Mouse (Mus musculus): ENCODE results near the gene Pard3. TPM values are rescaled to one million over a fixed set of nuclear protein-coding genes. Genes with fewer than 3 reads are reported as not detected.

Pard3 gene
- polyA plus RNA-seq, 1 experiment from 2014 or later, result 23.7 TPM

GRCm38 (mm10) chr8:127592648-127593574 is 529.2 kb downstream of the Pard3 start:
- Histone ChIP-seq H3K27ac (no peak overlapping the region), H3K4me3 (no peak overlapping the region), H3K36me3 (ENCODE audit: poor library complexity, severe bottlenecking) (peaks cover 10% of the 10 kb centered on the region), H3K9me3 (replicated peaks) (no peaks in the 10 kb centered on the region), H3K4me2 (no peak overlapping the region), H3K27me3 (no peaks in the 10 kb centered on the region), H3K4me1 (peaks cover 16% of the 10 kb centered on the region), H3K9ac (no peak overlapping the region)
- no peak for ATAC-seq
- WGBS, result 90% methylated on average over 12 of the region's 12 CpGs

GRCm38 (mm10) chr8:127600641-127601040 is 536.9 kb downstream of the Pard3 start:
- WGBS, result 90% methylated on average over 2 of the region's 2 CpGs
- no peak for ATAC-seq
- Histone ChIP-seq H3K9me3 (replicated peaks) (no peaks in the 10 kb centered on the region), H3K9ac (no peak overlapping the region), H3K4me1 (no peaks in the 10 kb centered on the region; the same call in 1 of the 2 replicates), H3K27me3 (no peaks in the 10 kb centered on the region), H3K4me3 (no peak overlapping the region), H3K27ac (no peak overlapping the region), H3K4me2 (no peak overlapping the region), H3K36me3 (ENCODE audit: poor library complexity, severe bottlenecking) (peaks cover 15% of the 10 kb centered on the region; the same call in 1 of the 2 replicates)

- 93% methylated on average over 15 of the region's 15 CpGs for WGBS
- Histone ChIP-seq H3K4me3 (no peak overlapping the region), H3K36me3 (ENCODE audit: poor library complexity, severe bottlenecking) (peaks cover 15% of the 10 kb centered on the region; the same call in 1 of the 2 replicates), H3K4me1 (no peaks in the 10 kb centered on the region), H3K27ac (no peak overlapping the region), H3K9me3 (replicated peaks) (no peaks in the 10 kb centered on the region), H3K4me2 (no peak overlapping the region), H3K9ac (no peak overlapping the region), H3K27me3 (no peaks in the 10 kb centered on the region)
- ATAC-seq, result no peak; the same call in 1 of the 2 replicates
Measured at GRCm38 (mm10) chr8:127603062-127603461, 539.4 kb downstream of the Pard3 start.

- H3K4me2 ChIP-seq, result no peak overlapping the region
- no peak overlapping the region for H3K9ac ChIP-seq
- H3K4me3 ChIP-seq, result no peak overlapping the region
- H3K36me3 ChIP-seq (ENCODE audit: poor library complexity, severe bottlenecking), result peaks cover 15% of the 10 kb centered on the region
- H3K27ac ChIP-seq, result no peak overlapping the region
- H3K4me1 ChIP-seq, result no peaks in the 10 kb centered on the region
- WGBS, result 80% methylated on average over 7 of the region's 7 CpGs
- H3K27me3 ChIP-seq, result no peaks in the 10 kb centered on the region
- ATAC-seq, result no peak
- H3K9me3 ChIP-seq (replicated peaks), result no peaks in the 10 kb centered on the region
Measured at GRCm38 (mm10) chr8:127608541-127609270, 545.0 kb downstream of the Pard3 start.

- no peak for ATAC-seq
- 85% methylated on average over 10 of the region's 10 CpGs for WGBS
Measured at GRCm38 (mm10) chr8:127609316-127609715, 545.6 kb downstream of the Pard3 start.

GRCm38 (mm10) chr8:127614206-127614605 is 550.5 kb downstream of the Pard3 start:
- peaks cover 9% of the 10 kb centered on the region for H3K36me3 ChIP-seq (ENCODE audit: poor library complexity, severe bottlenecking)
- H3K27ac ChIP-seq, result no peak overlapping the region
- H3K27me3 ChIP-seq, result no peaks in the 10 kb centered on the region
- ATAC-seq, result no peak
- no peaks in the 10 kb centered on the region for H3K4me1 ChIP-seq
- no peak overlapping the region for H3K4me3 ChIP-seq
- no peak overlapping the region for H3K4me2 ChIP-seq
- H3K9me3 ChIP-seq (replicated peaks), result no peaks in the 10 kb centered on the region
- 78% methylated on average over 4 of the region's 4 CpGs for WGBS
- H3K9ac ChIP-seq, result no peak overlapping the region

More at GRCm38 (mm10) chr8:127609316-127609715, 545.6 kb downstream of the Pard3 start:
- H3K27ac ChIP-seq, result no peak overlapping the region
- H3K9ac ChIP-seq, result no peak overlapping the region
- no peaks in the 10 kb centered on the region for H3K4me1 ChIP-seq
- no peaks in the 10 kb centered on the region for H3K27me3 ChIP-seq
- H3K4me2 ChIP-seq, result no peak overlapping the region
- H3K36me3 ChIP-seq (ENCODE audit: poor library complexity, severe bottlenecking), result peaks cover 9% of the 10 kb centered on the region
- no peak overlapping the region for H3K4me3 ChIP-seq
- no peaks in the 10 kb centered on the region for H3K9me3 ChIP-seq (replicated peaks)

- Histone ChIP-seq H3K9me3 (replicated peaks) (no peaks in the 10 kb centered on the region), H3K27ac (no peak overlapping the region), H3K4me3 (no peak overlapping the region), H3K4me2 (no peak overlapping the region), H3K9ac (no peak overlapping the region), H3K4me1 (no peaks in the 10 kb centered on the region), H3K36me3 (ENCODE audit: poor library complexity, severe bottlenecking) (no peaks in the 10 kb centered on the region), H3K27me3 (no peaks in the 10 kb centered on the region)
- ATAC-seq, result no peak
- 85% methylated on average over 2 of the region's 2 CpGs for WGBS
Measured at GRCm38 (mm10) chr8:127616681-127617080, 553.0 kb downstream of the Pard3 start.

- no peak for ATAC-seq
- no peak overlapping the region for H3K4me2 ChIP-seq
- H3K4me1 ChIP-seq, result no peaks in the 10 kb centered on the region
- H3K9ac ChIP-seq, result no peak overlapping the region
- no peaks in the 10 kb centered on the region for H3K27me3 ChIP-seq
- H3K36me3 ChIP-seq (ENCODE audit: poor library complexity, severe bottlenecking), result no peaks in the 10 kb centered on the region
- no peak overlapping the region for H3K4me3 ChIP-seq
- no peak overlapping the region for H3K27ac ChIP-seq
- H3K9me3 ChIP-seq (replicated peaks), result no peaks in the 10 kb centered on the region
- 92% methylated on average over 3 of the region's 3 CpGs for whole genome bisulfite sequencing
Measured at GRCm38 (mm10) chr8:127622137-127622536, 558.4 kb downstream of the Pard3 start.

- Histone ChIP-seq H3K4me2 (no peak overlapping the region), H3K27me3 (no peaks in the 10 kb centered on the region), H3K36me3 (ENCODE audit: poor library complexity, severe bottlenecking) (no peaks in the 10 kb centered on the region), H3K4me1 (no peaks in the 10 kb centered on the region), H3K9ac (no peak overlapping the region), H3K4me3 (no peak overlapping the region), H3K27ac (no peak overlapping the region), H3K9me3 (replicated peaks) (no peaks in the 10 kb centered on the region)
- WGBS, result 96% methylated on average over 9 of the region's 9 CpGs
- ATAC-seq, result no peak
Measured at GRCm38 (mm10) chr8:127638232-127639087, 574.8 kb downstream of the Pard3 start.

- Histone ChIP-seq H3K27ac (no peak overlapping the region), H3K9me3 (replicated peaks) (no peaks in the 10 kb centered on the region), H3K36me3 (ENCODE audit: poor library complexity, severe bottlenecking) (no peaks in the 10 kb centered on the region), H3K4me3 (no peak overlapping the region), H3K27me3 (no peaks in the 10 kb centered on the region), H3K9ac (no peak overlapping the region), H3K4me1 (no peaks in the 10 kb centered on the region), H3K4me2 (no peak overlapping the region)
- 91% methylated on average over 4 of the region's 4 CpGs for WGBS
- ATAC-seq, result no peak
Measured at GRCm38 (mm10) chr8:127639088-127639453, 575.4 kb downstream of the Pard3 start.

- H3K4me2 ChIP-seq, result no peak overlapping the region
- 96% methylated on average over 3 of the region's 3 CpGs for WGBS
- H3K27ac ChIP-seq, result no peak overlapping the region
- no peaks in the 10 kb centered on the region for H3K27me3 ChIP-seq
- H3K9me3 ChIP-seq (replicated peaks), result no peaks in the 10 kb centered on the region
- H3K36me3 ChIP-seq (ENCODE audit: poor library complexity, severe bottlenecking), result no peaks in the 10 kb centered on the region
- no peak overlapping the region for H3K9ac ChIP-seq
- H3K4me3 ChIP-seq, result no peak overlapping the region
- H3K4me1 ChIP-seq, result no peaks in the 10 kb centered on the region
- ATAC-seq, result no peak
Measured at GRCm38 (mm10) chr8:127655559-127655958, 591.9 kb downstream of the Pard3 start.
